Mouse (Mus musculus) layer of hippocampus, adult 2 months (tissue): ENCODE measurements at regions not wholly inside any gene's neighbourhood (a gene's known extent, or its start where the extent isn't known, plus 50 kb on each side); places are given as distances from the start of the nearest gene placed in this dataset.

ENCODE experiments used
- DNase-seq, 2 experiments: peaks; one replicate each; pipeline ENCODE4 v3.0.0; 2022; ENCODE audit warnings: low spot score in 2 of 2
- H3K27ac ChIP-seq: fragments of 200-600 bp; 2 replicates; pipeline ENCODE4 v1.8.1; 2022
- H3K4me3 ChIP-seq: fragments of 200-600 bp; 2 replicates; pipeline ENCODE4 v1.8.1; 2022; ENCODE audit warnings: mild to moderate bottlenecking
- CTCF ChIP-seq: fragments of 200-600 bp; conservative IDR thresholded peaks from 2 replicates; pipeline ENCODE4 v1.8.1; 2022; ENCODE audit warnings: antibody characterized with exemption, mild to moderate bottlenecking, moderate library complexity

DNA sequence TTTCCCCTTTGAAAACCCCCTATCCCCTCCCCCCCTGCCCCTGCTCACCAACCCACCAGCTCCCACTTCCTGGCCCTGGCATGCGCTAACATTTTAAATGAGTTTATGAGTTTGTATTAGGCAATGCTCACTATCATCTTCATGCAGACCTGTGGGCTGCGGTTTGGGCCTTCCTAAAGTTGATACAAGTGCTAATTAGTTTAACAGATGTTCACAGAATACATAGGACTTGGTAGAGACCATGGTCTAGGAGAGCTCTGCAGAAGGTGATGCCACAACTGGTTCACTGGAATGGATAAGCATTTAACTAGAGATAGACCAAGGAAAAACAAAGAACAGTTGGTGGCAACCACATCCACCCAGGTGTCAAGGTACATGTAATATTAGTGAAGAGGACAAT, 324.1 kb upstream of the Sox11 start:
- Histone ChIP-seq H3K27ac (no peak overlapping the region), H3K4me3 (no peak overlapping the region)
- no peak for DNase-seq
- no peak for TF ChIP-seq CTCF

GRCm38 (mm10) chr12:27663126-27663525, 320.8 kb upstream of the Sox11 start:
- DNase-seq: no peak
- H3K4me3 ChIP-seq: no peak overlapping the region
- no peak overlapping the region for H3K27ac ChIP-seq
- no peak for TF ChIP-seq CTCF

GRCm38 (mm10) chr12:27662723-27663122, 320.3 kb upstream of the Sox11 start:
- no peak for DNase-seq
- Histone ChIP-seq H3K4me3 (no peak overlapping the region), H3K27ac (no peak overlapping the region)
- no peak for TF ChIP-seq CTCF

DNA sequence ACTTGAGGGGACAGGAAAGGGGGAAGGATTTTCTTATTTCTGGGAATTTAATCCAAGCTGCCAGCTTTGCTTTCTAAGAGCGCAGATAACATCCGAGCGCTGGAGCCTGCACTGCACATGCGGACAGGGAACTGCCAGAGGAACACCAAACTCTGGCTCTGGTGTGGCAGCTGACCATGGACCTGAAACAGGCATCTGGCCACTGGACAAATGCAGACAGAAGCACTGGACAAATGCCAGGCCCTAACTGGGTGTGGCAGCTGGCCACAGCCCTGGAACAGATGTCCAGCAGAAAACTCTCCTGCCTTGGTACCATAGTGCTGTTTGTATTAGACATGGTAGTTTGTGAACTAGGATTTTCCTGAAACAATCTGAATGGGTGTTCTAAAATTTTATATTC, 315.2 kb upstream of the Sox11 start:
- no peak for TF ChIP-seq CTCF

GRCm38 (mm10) chr12:27653541-27653940, 311.2 kb upstream of the Sox11 start:
- no peak overlapping the region for H3K27ac ChIP-seq
- DNase-seq: no peak
- no peak overlapping the region for H3K4me3 ChIP-seq
- TF ChIP-seq CTCF: no peak

More for the DNA sequence above, 315.2 kb upstream of the Sox11 start:
- Histone ChIP-seq H3K4me3 (no peak overlapping the region), H3K27ac (no peak overlapping the region)
- no peak for DNase-seq

DNA sequence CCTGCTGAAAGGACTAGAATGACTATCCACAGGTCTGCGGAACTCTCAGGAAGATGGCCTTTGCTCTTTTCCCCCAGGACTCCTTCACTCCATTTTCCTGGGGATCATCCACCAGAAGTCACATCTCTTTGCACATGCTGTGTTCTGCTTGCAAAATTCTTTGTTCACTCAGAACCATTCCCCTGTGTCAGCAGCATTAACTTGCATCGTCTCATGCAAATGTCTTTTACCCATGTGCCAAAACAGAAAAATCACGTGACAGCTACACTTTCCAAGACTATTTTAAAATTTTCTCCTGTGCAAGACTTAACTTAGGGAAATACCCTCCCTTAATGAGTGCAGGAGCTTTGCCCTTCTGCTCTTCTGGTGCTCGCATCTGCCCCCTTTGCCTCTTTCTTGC, 306.2 kb upstream of the Sox11 start:
- Histone ChIP-seq H3K4me3 (no peak overlapping the region), H3K27ac (no peak overlapping the region)
- no peak for DNase-seq
- TF ChIP-seq CTCF: no peak

DNA sequence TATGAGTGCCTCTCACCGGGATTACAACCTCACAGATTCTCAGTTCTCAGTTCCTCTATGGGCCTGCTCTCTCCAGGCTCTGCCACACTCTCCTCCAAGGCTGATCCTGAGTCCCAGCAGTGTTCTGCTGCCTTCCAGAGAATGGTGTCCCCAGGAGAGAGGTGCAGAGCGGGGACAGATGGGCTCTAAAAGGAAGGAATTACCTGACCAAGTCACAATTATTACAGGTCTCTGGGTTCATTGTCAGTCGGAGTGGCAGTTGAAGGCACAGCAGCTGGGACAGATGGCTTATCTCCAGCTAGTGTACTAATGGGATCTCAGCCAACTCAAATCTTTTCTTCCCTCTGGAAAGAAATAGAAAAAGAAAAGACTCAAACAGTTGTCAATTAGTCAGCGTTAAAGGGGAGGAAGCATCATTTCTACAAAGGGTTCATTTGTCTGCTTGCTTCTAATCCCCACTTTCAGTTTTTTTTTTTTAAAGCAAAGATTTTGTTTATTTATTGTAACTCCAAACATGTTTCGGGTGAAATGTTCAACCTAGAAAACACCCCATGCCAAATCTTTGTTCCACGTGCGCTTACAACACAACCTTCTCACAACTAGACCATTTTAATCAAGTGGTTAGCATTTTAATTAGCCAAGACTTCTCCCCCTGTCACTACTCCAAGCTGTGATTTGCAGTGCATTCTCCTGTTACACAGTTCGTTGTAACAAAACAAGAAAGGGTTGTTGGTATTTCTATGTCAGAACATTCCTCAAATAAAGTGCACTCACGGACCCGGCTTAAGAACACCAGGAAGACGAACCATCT, 304.3 kb upstream of the Sox11 start:
- H3K27ac ChIP-seq: 0 out of 2 replicates have a peak overlapping the region, but pooled peaks have one; percentile 28
- no peak for TF ChIP-seq CTCF
- DNase-seq: peak in 1 of 2 experiments; percentile 4
- no peak overlapping the region for H3K4me3 ChIP-seq

DNA sequence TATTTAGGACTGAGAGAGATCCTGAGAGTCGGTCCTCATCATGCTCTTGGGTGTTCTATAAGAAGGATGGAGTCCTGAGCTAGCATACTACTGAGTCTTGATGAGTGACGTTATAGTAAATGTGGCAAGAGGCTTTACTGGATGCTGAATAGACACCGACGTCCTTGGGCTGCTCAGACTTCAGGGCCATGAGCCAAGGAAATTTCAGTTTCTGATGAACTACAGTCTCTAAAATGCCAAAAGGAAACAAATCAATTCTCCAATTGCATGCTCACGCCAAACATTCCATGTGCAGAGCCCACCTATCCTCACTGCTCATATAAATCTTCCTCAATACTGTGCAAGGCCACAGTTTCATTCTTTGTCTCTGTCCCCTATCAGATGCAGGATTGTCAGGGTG, 277.2 kb upstream of the Sox11 start:
- no peak for TF ChIP-seq CTCF
- DNase-seq: no peak
- H3K27ac ChIP-seq: no peak overlapping the region
- H3K4me3 ChIP-seq: no peak overlapping the region

- H3K4me3 ChIP-seq: no peak overlapping the region
- no peak for TF ChIP-seq CTCF
- DNase-seq: peak in 1 of 2 experiments; percentile 25
- H3K27ac ChIP-seq: no peak overlapping the region
Measured at GRCm38 (mm10) chr12:27604061-27604679, 261.8 kb upstream of the Sox11 start.

DNA sequence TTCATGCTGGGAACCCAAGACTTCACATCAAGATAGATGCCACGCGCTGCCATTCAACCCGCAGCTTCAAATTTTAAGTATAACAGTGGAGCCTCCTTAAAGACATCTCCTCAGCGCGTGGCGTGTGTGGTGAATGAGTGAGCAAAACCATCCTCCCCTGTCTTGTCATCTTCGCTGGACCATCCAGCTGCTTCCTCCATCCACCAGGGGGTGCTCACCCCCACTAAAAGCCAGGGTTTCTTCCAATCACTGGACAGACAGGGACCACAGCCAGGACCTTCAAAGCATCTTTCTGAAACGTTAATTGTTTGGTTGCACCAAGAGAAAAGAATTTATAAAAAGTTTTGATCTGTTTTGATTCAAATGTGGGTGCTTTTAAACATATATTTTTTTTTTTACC, 256.8 kb upstream of the Sox11 start:
- H3K4me3 ChIP-seq: no peak overlapping the region
- H3K27ac ChIP-seq: no peak overlapping the region
- TF ChIP-seq CTCF: peak; percentile 88
- DNase-seq: peak; percentile 46 to 71

DNA sequence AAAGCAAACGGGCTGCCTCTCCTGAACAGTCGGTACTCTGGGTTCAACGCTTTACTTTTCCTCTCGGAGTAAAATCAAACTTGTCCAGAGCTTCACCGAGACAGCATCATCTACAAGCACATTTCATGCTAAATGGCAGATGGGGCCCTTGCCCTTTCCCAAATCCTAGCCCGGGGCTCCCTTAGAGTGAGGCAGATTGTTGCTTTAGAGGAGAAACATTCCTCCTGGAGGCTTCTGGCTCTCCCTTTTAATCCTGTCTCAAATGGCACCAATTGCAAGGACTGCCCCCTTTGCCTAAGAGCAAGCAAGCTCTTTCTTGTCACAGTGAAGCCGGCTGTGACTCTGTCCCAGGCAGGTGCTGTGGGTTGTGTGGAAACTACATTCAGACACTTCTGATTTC, 255.5 kb upstream of the Sox11 start:
- TF ChIP-seq CTCF: no peak
- no peak for DNase-seq
- Histone ChIP-seq H3K27ac (no peak overlapping the region), H3K4me3 (no peak overlapping the region)

GRCm38 (mm10) chr12:27597322-27597721, 254.9 kb upstream of the Sox11 start:
- Histone ChIP-seq H3K27ac (no peak overlapping the region), H3K4me3 (no peak overlapping the region)
- peak in 1 of 2 experiments; percentile 5 for DNase-seq
- TF ChIP-seq CTCF: no peak

DNA sequence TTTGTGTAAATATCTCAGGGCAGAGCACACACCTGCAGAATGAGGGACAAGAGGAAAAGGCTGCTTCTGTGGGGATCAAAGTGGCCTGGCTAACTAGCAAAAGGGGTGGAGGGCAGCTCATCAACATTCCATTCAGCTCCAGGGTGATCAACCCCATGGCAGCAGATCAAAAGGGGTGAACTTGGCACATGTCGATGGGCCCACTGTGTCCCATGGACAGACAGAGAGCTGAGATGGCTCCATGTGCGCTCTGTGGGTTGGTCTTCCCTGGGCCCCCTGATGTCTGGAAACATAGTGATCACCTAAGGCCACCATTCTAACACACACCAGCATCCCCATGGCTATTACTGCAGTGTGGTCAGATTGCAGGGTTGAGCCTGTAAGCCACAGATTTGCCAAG, 253.2 kb upstream of the Sox11 start:
- TF ChIP-seq CTCF: no peak
- Histone ChIP-seq H3K4me3 (no peak overlapping the region), H3K27ac (no peak overlapping the region)
- no peak for DNase-seq

DNA sequence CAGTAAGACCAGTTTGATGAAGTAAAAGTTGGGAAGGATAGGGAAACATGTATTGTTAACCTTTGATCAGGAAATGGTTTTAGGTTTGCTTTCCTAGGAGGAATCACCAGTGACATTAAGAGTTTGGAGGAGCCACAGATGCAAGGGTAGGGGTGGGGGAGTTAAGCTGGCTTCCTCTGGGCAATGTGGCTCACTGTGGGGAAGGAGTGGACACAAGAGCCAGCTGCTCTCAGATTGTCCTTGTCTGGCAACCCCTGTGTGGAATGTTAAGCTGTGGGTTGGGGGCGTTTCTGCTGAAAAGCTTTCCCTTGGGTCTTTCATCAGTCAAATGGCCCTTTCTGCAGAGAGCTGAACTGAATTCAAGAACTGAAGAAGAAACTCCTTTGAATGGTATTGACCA, 251.1 kb upstream of the Sox11 start:
- Histone ChIP-seq H3K27ac (no peak overlapping the region), H3K4me3 (no peak overlapping the region)
- TF ChIP-seq CTCF: no peak
- no peak for DNase-seq
